Mouse (Mus musculus) small intestine, adult 2 months (tissue): ENCODE measurements around the gene Tmem45b.

Source experiments
- CTCF ChIP-seq: fragments of 200-500 bp; IDR thresholded peaks from 2 replicates; pipeline ENCODE4 v1.5.1; 2012; ENCODE audit warnings: low read depth, mild to moderate bottlenecking, control low read depth, inconsistent platforms, low read length, moderate library complexity, mixed read lengths; ENCODE audit not compliant: insufficient replicate concordance, insufficient read length; ENCODE audit errors: extremely low read depth
- POLR2A ChIP-seq: fragments of 200-500 bp; IDR thresholded peaks from 2 replicates; pipeline ENCODE4 v1.6.1; 2012; ENCODE audit warnings: low read depth, mild to moderate bottlenecking, control low read depth, inconsistent platforms, low read length, moderate library complexity

DNA sequence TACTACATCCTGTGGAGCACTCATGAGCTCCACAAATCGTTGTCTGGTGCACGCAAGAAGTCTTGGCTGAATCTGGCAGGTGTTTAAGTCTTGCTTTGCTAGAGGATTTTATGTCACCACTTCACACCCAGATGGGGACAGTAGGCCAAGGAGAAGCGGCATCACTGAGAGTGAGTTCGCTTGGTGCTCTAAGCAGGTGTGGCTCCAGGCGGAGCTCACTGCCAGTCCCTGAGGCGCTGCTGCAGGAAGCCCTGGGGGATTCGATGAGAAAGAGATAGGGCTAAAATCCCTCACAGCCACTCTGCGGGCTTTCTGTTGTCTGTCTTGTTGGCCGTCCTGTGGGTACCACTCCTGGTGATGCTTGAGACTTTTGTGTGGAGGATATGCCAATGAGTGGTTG lies 34.3 kb downstream of the Tmem45b start:
- no peak for TF ChIP-seq POLR2A
- TF ChIP-seq CTCF = no peak
